9 mouse cellular contexts compared by ENCODE assay signal in the genomic region with DNA sequence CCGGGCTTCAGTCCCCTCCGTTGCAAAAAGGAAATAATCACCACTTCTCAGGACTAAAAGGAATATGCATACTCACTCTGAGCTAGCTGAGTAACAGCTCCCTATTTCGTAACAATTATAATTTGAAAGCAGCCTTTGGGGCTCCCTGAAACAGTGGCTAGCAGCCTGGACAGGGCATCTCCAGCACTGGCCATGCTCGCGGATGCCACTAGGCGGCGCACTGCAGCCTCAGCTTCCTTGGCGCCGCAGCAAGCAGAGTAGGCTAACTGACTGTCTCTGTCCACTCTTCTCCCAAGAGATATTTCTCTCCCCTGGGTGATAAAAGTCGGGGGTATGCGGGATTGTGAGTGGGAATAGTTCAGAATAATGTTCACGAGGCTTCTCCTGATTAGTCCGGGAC. TPM values are rescaled to one million over a fixed set of nuclear protein-coding genes. Genes with fewer than 3 reads are reported as not detected.
DNase-seq lines count a peak whose midpoint lies in the region; ATAC-seq and TF ChIP-seq lines count a peak whose summit lies in the region.
"Had no signal": no experiment of that assay in that cellular context is flagged by ENCODE, and none has a peak within 500 bp of the region (broad histone marks: within the 10 kb centered on the region; RNA-seq: fewer than 3 reads in every experiment).

No protein-coding gene starts in this region.

- no peak for TF ChIP-seq POLR2A in lung, adult 2 months (IDR thresholded peaks at IDR 0.05; ENCODE audit: borderline replicate concordance, extremely low read depth, low read depth, low read length)
- TF ChIP-seq POLR2A in small intestine, adult 2 months (IDR thresholded peaks at IDR 0.05; ENCODE audit: low read depth, low read length), result no peak

- DNase-seq in cerebellum, adult 11 months, result peak; percentile 84
- DNase-seq in 416B (ENCODE audit: low read depth), result peak; percentile 52
- DNase-seq in adrenal gland, postnatal 14 days, result peak; percentile 88
- DNase-seq in embryonic facial prominence, embryonic 10.5 days (ENCODE audit: low spot score), result peak; percentile 85
- DNase-seq in kidney, adult 8-10 months, result peak; percentile 66 to 81
- DNase-seq in lung, adult 2 months, result peak; percentile 74

- no peak overlapping the region for H3K4me3 ChIP-seq in embryonic facial prominence, embryonic 10.5 days
- H3K4me3 ChIP-seq in lung, adult 2 months (replicated peaks; ENCODE audit: extremely low read depth, low read depth, low read length), result no peak overlapping the region
- no peak overlapping the region for H3K4me3 ChIP-seq in small intestine, adult 2 months (ENCODE audit: low read depth, low read length)
- H3K4me3 ChIP-seq: hindbrain, embryonic 15.5 days had no signal

- no peak overlapping the region for H3K27ac ChIP-seq in embryonic facial prominence, embryonic 10.5 days (replicated peaks)
- no peak overlapping the region for H3K27ac ChIP-seq in small intestine, adult 2 months (ENCODE audit: insufficient read depth, low read depth, low read length)
- H3K27ac ChIP-seq: hindbrain, embryonic 15.5 days had no signal

- no peaks in the 10 kb centered on the region; the same call in 1 of the 2 replicates for H3K9me3 ChIP-seq in embryonic facial prominence, embryonic 10.5 days
- H3K9me3 ChIP-seq: hindbrain, embryonic 15.5 days had no signal

- no peaks in the 10 kb centered on the region for H3K36me3 ChIP-seq in embryonic facial prominence, embryonic 10.5 days (replicated peaks)
- no peaks in the 10 kb centered on the region for H3K36me3 ChIP-seq in small intestine, adult 2 months (ENCODE audit: control insufficient read depth, insufficient read depth, low read length)
- H3K36me3 ChIP-seq: hindbrain, embryonic 15.5 days had no signal

- H3K4me1 ChIP-seq in embryonic facial prominence, embryonic 10.5 days, result peaks cover 24% of the 10 kb centered on the region
- H3K4me1 ChIP-seq in lung, adult 2 months (ENCODE audit: control insufficient read depth, insufficient read depth, low read length), result peaks cover 4% of the 10 kb centered on the region; the same call in 1 of the 2 replicates
- H3K4me1 ChIP-seq in small intestine, adult 2 months (ENCODE audit: control insufficient read depth, insufficient read depth, insufficient read length, low read length), result peaks cover 9% of the 10 kb centered on the region

- 2% methylated on average over 13 of the region's 13 CpGs for WGBS in embryonic facial prominence, embryonic 10.5 days
- WGBS in lung, adult 2 months, result 5% methylated on average over 13 of the region's 13 CpGs
- 5% methylated on average over 13 of the region's 13 CpGs for WGBS in small intestine, adult 2 months

- no peak for ATAC-seq in cerebellum, adult (ENCODE audit: insufficient number of reproducible peaks, low FRiP score, low TSS enrichment)

- peak; percentile 92 for TF ChIP-seq CTCF in lung, adult 2 months (IDR thresholded peaks at IDR 0.05; ENCODE audit: insufficient read depth, low read length)
- peak; percentile 90 for TF ChIP-seq CTCF in small intestine, adult 2 months (IDR thresholded peaks at IDR 0.05; ENCODE audit: extremely low read depth, insufficient read length, insufficient replicate concordance, low read depth, low read length)

- peaks cover 63% of the 10 kb centered on the region for H3K27me3 ChIP-seq in embryonic facial prominence, embryonic 10.5 days (replicated peaks; ENCODE audit: low read depth, poor library complexity, severe bottlenecking)
- H3K27me3 ChIP-seq in small intestine, adult 2 months (ENCODE audit: control insufficient read depth, insufficient read depth, low read length), result 0 out of 2 replicates have a peak, but pooled peaks cover under 1% of the 10 kb centered on the region

RNA-seq across cellular contexts. Expression of a gene that starts 3.6 kb away (rescaled TPM):
- total RNA-seq in adrenal gland, postnatal 14 days (2021), result 10.5 and 11.3 TPM in 2 replicates
- polyA plus RNA-seq in embryonic facial prominence, embryonic 10.5 days (2016; fragmentation: Nextera tagmentation; extraction: Ambion mirVana), result 6.0 and 7.2 TPM in 2 replicates
- polyA plus RNA-seq in lung, adult 2 months (2012; rRNA removed), result 13.4 and 16.8 TPM in 2 replicates
- 24.6 and 71.6 TPM in 2 replicates for polyA plus RNA-seq in small intestine, adult 2 months (2012; rRNA removed)
